Comparison of ENCODE assay signal across 8 mouse cellular contexts in the genomic region with DNA sequence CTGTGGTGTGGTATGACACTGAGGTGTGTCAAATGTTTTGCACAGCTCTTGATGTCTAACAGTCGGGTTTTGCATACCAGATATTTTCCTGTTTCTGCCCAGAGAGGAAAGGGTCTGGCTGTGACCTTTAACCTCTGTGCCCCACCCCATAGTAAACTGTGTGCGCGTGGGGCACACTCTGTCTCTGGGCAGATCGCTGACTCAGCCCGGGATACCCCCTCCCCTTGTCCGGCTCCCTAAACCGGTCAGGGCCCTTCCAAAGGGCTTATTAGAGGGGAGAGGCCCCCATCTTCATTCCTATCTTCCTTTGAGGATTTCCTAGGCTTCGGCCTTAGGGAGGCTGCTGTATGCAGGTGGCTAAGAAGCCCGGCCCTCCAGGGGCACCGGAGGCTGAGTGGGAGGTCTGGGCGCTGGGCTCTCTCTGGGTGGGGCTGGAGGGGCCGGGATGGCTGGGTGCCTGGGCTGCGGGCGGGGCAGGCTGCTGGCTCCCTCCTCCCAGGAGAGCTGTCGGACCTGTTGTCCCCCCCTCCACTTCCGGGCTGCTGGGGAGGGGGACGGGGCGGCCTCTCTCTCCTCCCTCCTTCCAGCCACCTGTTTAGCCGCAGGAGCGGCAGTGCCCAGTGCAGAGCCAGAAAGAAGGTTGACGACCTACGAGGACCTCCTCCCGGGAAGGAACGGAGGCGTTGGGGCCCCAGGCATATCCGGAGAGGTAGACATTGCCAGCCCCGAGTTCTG. TPM values are rescaled to one million over a fixed set of nuclear protein-coding genes. Genes with fewer than 3 reads are reported as not detected.
A peak's percentile ranks its signal among the peaks of the same experiment; 100 is the strongest.
DNase-seq lines count a peak whose midpoint lies in the region; ATAC-seq and TF ChIP-seq lines count a peak whose summit lies in the region.

A gene (plus strand): TSS at position 620 of the 735 bp plus-strand sequence.

- H3K4me2 ChIP-seq in liver, embryonic 16.5 days (ENCODE audit: low read depth, low read length), result peak within 1 kb of the TSS; percentile 86

- peaks cover 11% of the 10 kb centered on the region for H3K27me3 ChIP-seq in liver, embryonic 16.5 days (ENCODE audit: control insufficient read depth, insufficient read depth, low read depth, low read length)

- H3K4me1 ChIP-seq in cortical plate, adult 2 months (ENCODE audit: control insufficient read depth, insufficient read depth, low read length), result no peaks in the 10 kb centered on the region
- peaks cover 22% of the 10 kb centered on the region for H3K4me1 ChIP-seq in liver, embryonic 16.5 days (ENCODE audit: control insufficient read depth, low read depth, low read length)

- intact Hi-C loops in gastrocnemius, adult 2 months (cut with DNase I), result loop anchor here (2.0 kb wide), 1 partner anchor 18 kb away; no protein-coding TSS in a partner anchor

- no peaks in the 10 kb centered on the region for H3K9me3 ChIP-seq in liver, embryonic 16.5 days (replicated peaks; ENCODE audit: control insufficient read depth, low read length)

- TF ChIP-seq POLR2A in cortical plate, adult 2 months (IDR thresholded peaks at IDR 0.05; ENCODE audit: extremely low read depth, insufficient read depth, low read length), result no peak

- DNase-seq in gastrocnemius, adult 2 months, result peak; percentile 39
- DNase-seq in gastrocnemius, postnatal 25 days, result no peak
- DNase-seq in neural tube, embryonic 10.5 days (ENCODE audit: extremely low spot score, low spot score), result peak; percentile 30
- DNase-seq in yolk sac, embryonic 10.5 days (ENCODE audit: low spot score), result peak; percentile 67

- H3K4me3 ChIP-seq in gastrocnemius, adult 2 months, result peak within 1 kb of the TSS; percentile 86
- peak within 1 kb of the TSS; percentile 22 for H3K4me3 ChIP-seq in cortical plate, adult 2 months (ENCODE audit: insufficient read depth, low read length)
- H3K4me3 ChIP-seq in liver, embryonic 16.5 days (ENCODE audit: low read depth, low read length), result peak within 1 kb of the TSS; percentile 72

- no peaks in the 10 kb centered on the region for H3K36me3 ChIP-seq in liver, embryonic 16.5 days (ENCODE audit: control insufficient read depth, insufficient read depth)

- H3K9ac ChIP-seq in liver, embryonic 16.5 days (ENCODE audit: low read depth, low read length), result peak within 1 kb of the TSS; percentile 67

- peak within 1 kb of the TSS; percentile 59 for H3K27ac ChIP-seq in gastrocnemius, adult 2 months
- H3K27ac ChIP-seq in cortical plate, adult 2 months (ENCODE audit: insufficient read depth, low read length), result no peak within 1 kb of the TSS
- H3K27ac ChIP-seq in liver, embryonic 16.5 days (ENCODE audit: low read length), result peak within 1 kb of the TSS; percentile 53

- 3% methylated on average over 26 of the region's 27 CpGs for WGBS in liver, embryonic 16.5 days (ENCODE audit: insufficient replicate concordance)

- ATAC-seq in inflammation-experienced regulatory T-cells, adult 6 months, result peak; percentile 42
- peak; percentile 48 for ATAC-seq in liver, embryonic 16.5 days (ENCODE audit: low read depth)
- no peak for ATAC-seq in erythroid progenitor cell, adult 5-6 weeks (replicated peaks; ENCODE audit: low FRiP score, poor library complexity, severe bottlenecking)

- no peak for TF ChIP-seq CTCF in gastrocnemius, adult 2 months (IDR thresholded peaks at IDR 0.05)
- TF ChIP-seq CTCF in cortical plate, adult 2 months (IDR thresholded peaks at IDR 0.05; ENCODE audit: extremely low read depth, insufficient read depth, low read length), result no peak

RNA-seq across cellular contexts. Expression of the gene that starts here (rescaled TPM):
- under 1 TPM; 0.54 to 0.59 TPM for total RNA-seq in gastrocnemius, adult 2 months (2021)
- under 1 TPM; 0.59 to 0.70 TPM for total RNA-seq in gastrocnemius, postnatal 25 days (2021)
- 0.08 and 0.11 TPM in 2 replicates for polyA plus RNA-seq in cortical plate, adult 2 months (2012; rRNA removed)
- polyA plus RNA-seq in inflammation-experienced regulatory T-cells, adult 6 months (2017; shearing (Covaris generic)), result 1 to 10 TPM in 1 of 3 experiments, under 1 TPM in 2; 0.22 to 1.2 (median 0.31) TPM
- polyA plus RNA-seq in liver, embryonic 16.5 days (2015; fragmentation: Nextera tagmentation; extraction: Ambion mirVana), result 0.08 and 0.18 TPM in 2 replicates
- not detected in 2 replicates for total RNA-seq in erythroid progenitor cell, adult 5-6 weeks (2015; ENCODE audit: low replicate concordance)
- total RNA-seq in erythroid progenitor cell, adult 5-6 weeks (2017; ENCODE audit: low replicate concordance), result 0.64 and 7.0 TPM in 2 replicates

Comparison
In these comparisons a context has a peak if more than half of its experiments do, and no peak if none do; other contexts are left out.
1. Peak in DNase-seq, H3K4me3 ChIP-seq and H3K27ac ChIP-seq in gastrocnemius, adult 2 months; RNA of the gene not detected or under 1 TPM.
2. Peak in ATAC-seq, H3K4me3 ChIP-seq, H3K27ac ChIP-seq, H3K9ac ChIP-seq and H3K4me2 ChIP-seq in liver, embryonic 16.5 days; RNA of the gene not detected or under 1 TPM.
3. H3K4me3 ChIP-seq: peak in every context shown above with its lines; median percentile 86 in gastrocnemius, adult 2 months; 72 in liver, embryonic 16.5 days; 22 in cortical plate, adult 2 months.